Mouse (Mus musculus) cortical plate, adult 2 months (tissue): ENCODE data around the gene Fat3.

Experiments used
- CTCF ChIP-seq: fragments of 200-500 bp; IDR thresholded peaks from 2 replicates; pipeline ENCODE4 v1.5.1; 2011; ENCODE audit warnings: mild to moderate bottlenecking, control low read depth, low read length; ENCODE audit not compliant: insufficient read depth; ENCODE audit errors: extremely low read depth
- POLR2A ChIP-seq: fragments of 200-500 bp; IDR thresholded peaks from 2 replicates; pipeline ENCODE4 v1.6.1; 2011; ENCODE audit warnings: mild to moderate bottlenecking, low read length, control low read depth; ENCODE audit not compliant: insufficient read depth; ENCODE audit errors: extremely low read depth

DNA sequence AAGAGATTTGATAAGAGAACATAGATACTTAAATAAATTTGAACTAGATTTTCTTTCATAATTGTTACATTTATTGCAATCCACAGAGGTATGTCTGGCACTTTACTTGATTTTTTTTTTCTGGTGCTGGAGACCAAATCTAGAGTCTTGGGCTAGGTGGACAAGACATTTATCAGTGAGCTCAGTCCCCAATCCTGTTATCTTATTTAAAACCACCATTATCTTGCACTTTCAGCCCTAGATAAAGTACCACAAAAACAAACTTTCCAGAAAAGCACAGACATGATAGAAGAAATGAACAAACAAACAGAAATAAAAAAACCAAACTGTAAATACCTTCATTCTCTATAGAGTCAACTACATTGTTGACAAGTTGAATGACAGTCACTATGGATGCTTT, 584.5 kb downstream of the Fat3 start:
- no peak for TF ChIP-seq CTCF
- no peak for TF ChIP-seq POLR2A
